Mouse (Mus musculus) MEL (cell line): Measurements from ENCODE around the gene Lrrc17. TPM values are rescaled to one million over a fixed set of nuclear protein-coding genes. Genes with fewer than 3 reads are reported as not detected.

ENCODE experiments used
- DNase-seq: peaks from one replicate; pipeline ENCODE4 v3.0.0; 2011; ENCODE audit warnings: low read depth, low spot score
- H3K27ac ChIP-seq: 2 replicates; pipeline ENCODE4 v1.5.1; 2012; ENCODE audit warnings: low read depth, mild to moderate bottlenecking, control low read depth, low read length, moderate library complexity; ENCODE audit not compliant: control insufficient read depth
- H3K27me3 ChIP-seq, 2 experiments: fragments of 150-350 bp in 1 of 2; sonication (generic) in 1 of 2; 2 replicates each; pipeline ENCODE4 v1.6.1; 2012; ENCODE audit warnings: low read length in 2 of 2, mild to moderate bottlenecking in 2 of 2, improper control_type of control experiment in 1 of 2, moderate library complexity in 1 of 2; ENCODE audit not compliant: insufficient read depth in 2 of 2, control insufficient read depth in 1 of 2
- H3K36me3 ChIP-seq, 2 experiments: 2 replicates each; pipeline ENCODE4 v1.6.1; 2012 to 2014; ENCODE audit warnings: low read length in 2 of 2, improper control_type of control experiment in 1 of 2, inconsistent platforms in 1 of 2, mild to moderate bottlenecking in 1 of 2; ENCODE audit not compliant: insufficient read depth in 2 of 2, control insufficient read depth in 1 of 2
- H3K4me1 ChIP-seq, 2 experiments: fragments of 150-350 bp in 1 of 2; sonication (generic) in 1 of 2; 2 replicates each; pipeline ENCODE4 v1.6.1; 2012; ENCODE audit warnings: low read length in 2 of 2, improper control_type of control experiment in 1 of 2, mild to moderate bottlenecking in 1 of 2; ENCODE audit not compliant: insufficient read depth in 2 of 2, control insufficient read depth in 1 of 2
- H3K4me3 ChIP-seq, 2 experiments: fragments of 150-350 bp in 1 of 2; sonication (generic) in 1 of 2; 2 replicates each; pipeline ENCODE4 v1.5.1; 2012; ENCODE audit warnings: low read depth in 2 of 2, low read length in 2 of 2, mild to moderate bottlenecking in 2 of 2, moderate library complexity in 2 of 2, control low read depth in 1 of 2, improper control_type of control experiment in 1 of 2; ENCODE audit not compliant: control insufficient read depth in 1 of 2, insufficient read depth in 1 of 2
- H3K79me2 ChIP-seq: 2 replicates; pipeline ENCODE4 v1.6.1; 2012; ENCODE audit warnings: mild to moderate bottlenecking, low read length, moderate library complexity; ENCODE audit not compliant: control insufficient read depth, poor library complexity, insufficient read depth
- H3K9ac ChIP-seq: 2 replicates; pipeline ENCODE4 v1.6.1; 2012; ENCODE audit warnings: low read depth, mild to moderate bottlenecking, control low read depth, low read length, moderate library complexity; ENCODE audit not compliant: control insufficient read depth, poor library complexity, severe bottlenecking
- H3K9me3 ChIP-seq: fragments of 150-350 bp; sonication (generic); replicated peaks from 2 replicates; pipeline ENCODE4 v1.6.1; 2012; ENCODE audit warnings: mild to moderate bottlenecking, low read length, improper control_type of control experiment, moderate library complexity; ENCODE audit not compliant: insufficient read depth
- BHLHE40 ChIP-seq: IDR thresholded peaks from 2 replicates; pipeline ENCODE4 v1.6.1; 2012; ENCODE audit warnings: low read depth, mild to moderate bottlenecking, inconsistent platforms, low read length, improper control_type of control experiment, borderline replicate concordance
- CHD2 ChIP-seq: IDR thresholded peaks from 2 replicates; pipeline ENCODE4 v1.6.1; 2011; ENCODE audit warnings: low read length, improper control_type of control experiment
- E2F4 ChIP-seq: IDR thresholded peaks from 2 replicates; pipeline ENCODE4 v1.6.1; 2011; ENCODE audit warnings: low read depth, low read length, improper control_type of control experiment, borderline replicate concordance
- ETS1 ChIP-seq: IDR thresholded peaks from 2 replicates; pipeline ENCODE4 v1.6.1; 2012; ENCODE audit warnings: low read depth, mild to moderate bottlenecking, inconsistent platforms, low read length, improper control_type of control experiment, moderate library complexity
- GABPA ChIP-seq: IDR thresholded peaks from 2 replicates; pipeline ENCODE4 v1.6.1; 2012; ENCODE audit warnings: low read depth, mild to moderate bottlenecking, inconsistent platforms, low read length, improper control_type of control experiment, moderate library complexity
- GATA1 ChIP-seq: IDR thresholded peaks from 2 replicates; pipeline ENCODE4 v1.6.1; 2011; ENCODE audit warnings: low read depth, low read length, improper control_type of control experiment
- JUND ChIP-seq: IDR thresholded peaks from 2 replicates; pipeline ENCODE4 v1.6.1; 2011; ENCODE audit warnings: low read depth, mild to moderate bottlenecking, improper control_type of control experiment, low read length
- KAT2A ChIP-seq: conservative IDR thresholded peaks from 2 replicates; pipeline ENCODE4 v1.6.1; 2012; ENCODE audit warnings: low read depth, low read length, improper control_type of control experiment, inconsistent platforms
- MAFK ChIP-seq: IDR thresholded peaks from 2 replicates; pipeline ENCODE4 v1.6.1; 2011; ENCODE audit warnings: low read depth, mild to moderate bottlenecking, low read length, improper control_type of control experiment, borderline replicate concordance
- MAX ChIP-seq: IDR thresholded peaks from 2 replicates; pipeline ENCODE4 v1.6.1; 2011; ENCODE audit warnings: low read length, improper control_type of control experiment
- MEF2A ChIP-seq: IDR thresholded peaks from 2 replicates; pipeline ENCODE4 v1.6.1; 2014; ENCODE audit warnings: low read depth, mild to moderate bottlenecking, inconsistent platforms, low read length, improper control_type of control experiment; ENCODE audit not compliant: poor library complexity, insufficient replicate concordance, severe bottlenecking; ENCODE audit errors: extremely low read depth
- MXI1 ChIP-seq: IDR thresholded peaks from 2 replicates; pipeline ENCODE4 v1.6.1; 2011; ENCODE audit warnings: mild to moderate bottlenecking, low read depth, low read length, improper control_type of control experiment
- MYC ChIP-seq: IDR thresholded peaks from 2 replicates; pipeline ENCODE4 v1.6.1; 2011; ENCODE audit warnings: low read depth, mild to moderate bottlenecking, low read length, improper control_type of control experiment, moderate library complexity
- NELFE ChIP-seq: IDR thresholded peaks from 2 replicates; pipeline ENCODE4 v1.6.1; 2011; ENCODE audit warnings: low read depth, low read length, improper control_type of control experiment
- POLR2A ChIP-seq, 2 experiments: IDR thresholded peaks; 2 replicates each; pipeline ENCODE4 v1.6.1; 2011 to 2012; ENCODE audit warnings: low read length in 2 of 2, mild to moderate bottlenecking in 2 of 2, control low read depth in 1 of 2, improper control_type of control experiment in 1 of 2, low read depth in 1 of 2, moderate library complexity in 1 of 2; ENCODE audit not compliant: control insufficient read depth in 1 of 2, insufficient read depth in 1 of 2, poor library complexity in 1 of 2
- POLR2AphosphoS2 ChIP-seq: IDR thresholded peaks from 2 replicates; pipeline ENCODE4 v1.6.1; 2011; ENCODE audit warnings: low read length, improper control_type of control experiment
- POLR2AphosphoS5 ChIP-seq: IDR thresholded peaks from 2 replicates; pipeline ENCODE4 v1.6.1; 2012; ENCODE audit warnings: low read depth, borderline replicate concordance, mild to moderate bottlenecking, inconsistent platforms, low read length, moderate library complexity, mixed read lengths
- RAD21 ChIP-seq: IDR thresholded peaks from 2 replicates; pipeline ENCODE4 v1.6.1; 2011; ENCODE audit warnings: mild to moderate bottlenecking, low read depth, low read length, improper control_type of control experiment
- SMC3 ChIP-seq: IDR thresholded peaks from 2 replicates; pipeline ENCODE4 v1.6.1; 2011; ENCODE audit warnings: low read depth, low read length, improper control_type of control experiment
- TAL1 ChIP-seq: IDR thresholded peaks from 2 replicates; pipeline ENCODE4 v1.6.1; 2012; ENCODE audit warnings: mild to moderate bottlenecking, inconsistent platforms, low read length, moderate library complexity, mixed read lengths
- TCF12 ChIP-seq: IDR thresholded peaks from 2 replicates; pipeline ENCODE4 v1.6.1; 2014; ENCODE audit warnings: low read depth, mild to moderate bottlenecking, inconsistent platforms, low read length, improper control_type of control experiment, moderate library complexity
- UBTF ChIP-seq: IDR thresholded peaks from 2 replicates; pipeline ENCODE4 v1.6.1; 2012; ENCODE audit warnings: low read depth, mild to moderate bottlenecking, inconsistent platforms, low read length, improper control_type of control experiment, moderate library complexity, borderline replicate concordance; ENCODE audit not compliant: insufficient read depth
- USF1 ChIP-seq: IDR thresholded peaks from 2 replicates; pipeline ENCODE4 v1.6.1; 2014; ENCODE audit warnings: low read depth, mild to moderate bottlenecking, inconsistent platforms, low read length, improper control_type of control experiment, moderate library complexity
- ZC3H11A ChIP-seq: IDR thresholded peaks from 2 replicates; pipeline ENCODE4 v1.6.1; 2012; ENCODE audit warnings: low read depth, mild to moderate bottlenecking, inconsistent platforms, low read length, improper control_type of control experiment
- polyA plus RNA-seq, 2 experiments: library from polyadenylated mRNA; stranded (reverse) in 1 of 2; unstranded in 1 of 2; fragments of >175 nt in 1 of 2; fragments of >200 nt in 1 of 2; gene quantifications; 2 replicates each; pipeline versions ENCODE4 v1.2.1 to v1.2.4; 2012; ENCODE audit warnings: low replicate concordance in 2 of 2, low read depth in 1 of 2; ENCODE audit not compliant: insufficient read length in 2 of 2, insufficient read depth in 1 of 2, missing spikeins in 1 of 2
- total RNA-seq: library from RNA; depleted of rRNA; stranded (reverse); fragments of 300-350 nt; gene quantifications from 2 replicates; pipeline ENCODE4 v1.2.3, GENCODE M21; 2012

Lrrc17 gene
- total and polyA plus RNA-seq, 3 experiments: not detected

- H3K4me3 ChIP-seq: no peak overlapping the region
- H3K4me1 ChIP-seq: no peaks in the 10 kb centered on the region
- no peak overlapping the region for H3K27ac ChIP-seq
- H3K9me3 ChIP-seq: no peaks in the 10 kb centered on the region
- peaks cover 4 to 12% of the 10 kb centered on the region in 2 experiments for H3K27me3 ChIP-seq
- H3K79me2 ChIP-seq: no peaks in the 10 kb centered on the region
- no peaks in the 10 kb centered on the region for H3K36me3 ChIP-seq
- TF ChIP-seq RAD21 (no peak), GATA1 (no peak), KAT2A (no peak), POLR2AphosphoS5 (no peak), MAX (no peak), MYC (no peak), E2F4 (no peak), MEF2A (no peak), POLR2AphosphoS2 (no peak), ETS1 (no peak), MXI1 (no peak), UBTF (no peak), POLR2A (IDR thresholded peaks at IDR 0.05; ENCODE audit: control insufficient read depth in 1 of 2, insufficient read depth in 1 of 2, low read depth in 1 of 2, low read length in 2 of 2, poor library complexity in 1 of 2) (no peak), BHLHE40 (no peak), SMC3 (no peak)
- DNase-seq: no peak
- no peak overlapping the region for H3K9ac ChIP-seq
These were observed 31.8 kb downstream of the Lrrc17 start for GRCm38 (mm10) chr5:21575210-21575550.

- TF ChIP-seq SMC3 (no peak), TAL1 (no peak), MAFK (no peak), MXI1 (no peak), POLR2A (IDR thresholded peaks at IDR 0.05; ENCODE audit: control insufficient read depth in 1 of 2, insufficient read depth in 1 of 2, low read depth in 1 of 2, low read length in 2 of 2, poor library complexity in 1 of 2) (no peak), USF1 (no peak), MAX (no peak), ZC3H11A (no peak), NELFE (no peak), JUND (no peak), CHD2 (no peak), TCF12 (no peak), POLR2AphosphoS5 (no peak), GABPA (no peak), UBTF (no peak)
- Histone ChIP-seq H3K9me3 (no peaks in the 10 kb centered on the region), H3K36me3 (no peaks in the 10 kb centered on the region), H3K4me3 (no peak overlapping the region), H3K4me1 (no peaks in the 10 kb centered on the region), H3K27ac (no peak overlapping the region), H3K27me3 (peaks cover 8 to 15% of the 10 kb centered on the region in 2 experiments), H3K9ac (no peak overlapping the region), H3K79me2 (no peaks in the 10 kb centered on the region)
- no peak for DNase-seq
These were observed 34.8 kb downstream of the Lrrc17 start for GRCm38 (mm10) chr5:21578136-21578535.
